Mouse (Mus musculus): ENCODE results near the gene Plcb4. TPM values are rescaled to one million over a fixed set of nuclear protein-coding genes. Genes with fewer than 3 reads are reported as not detected.

The Plcb4 gene
- polyA plus RNA-seq, 1 experiment from 2014 or later = 24.1 TPM

- H3K4me3 ChIP-seq (ENCODE audit: low read depth, low read length) = no peak overlapping the region
- 89% methylated on average over 2 of the region's 2 CpGs for WGBS
- H3K36me3 ChIP-seq (ENCODE audit: control insufficient read depth, insufficient read depth, low read length) = no peaks in the 10 kb centered on the region
- DNase-seq (ENCODE audit: low spot score) (no peak), ATAC-seq (replicated peaks; ENCODE audit: low FRiP score) (no peak)
- no peaks in the 10 kb centered on the region for H3K4me1 ChIP-seq (replicated peaks; ENCODE audit: control insufficient read depth, insufficient read depth, low read length)
- H3K27me3 ChIP-seq (ENCODE audit: control insufficient read depth, insufficient read depth, low read length) = no peaks in the 10 kb centered on the region
- no peak overlapping the region for H3K9ac ChIP-seq (ENCODE audit: low read length)
- no peak overlapping the region for H3K4me2 ChIP-seq (ENCODE audit: low read depth, low read length, severe bottlenecking)
- H3K9me3 ChIP-seq (ENCODE audit: control insufficient read depth, low read length) = no peaks in the 10 kb centered on the region
- H3K27ac ChIP-seq (ENCODE audit: low read depth, low read length) = no peak overlapping the region
Measured at GRCm38 (mm10) chr2:135825645-135826044, 166.8 kb downstream of the Plcb4 start.

- no peak for ATAC-seq (replicated peaks; ENCODE audit: low FRiP score)
- no peak overlapping the region for H3K27ac ChIP-seq (ENCODE audit: low read depth, low read length)
- H3K9me3 ChIP-seq (ENCODE audit: control insufficient read depth, low read length) = no peaks in the 10 kb centered on the region
- no peak overlapping the region for H3K4me2 ChIP-seq (ENCODE audit: low read depth, low read length, severe bottlenecking)
- 89% methylated on average over 3 of the region's 3 CpGs for WGBS
- no peak overlapping the region for H3K4me3 ChIP-seq (ENCODE audit: low read depth, low read length)
- no peaks in the 10 kb centered on the region for H3K27me3 ChIP-seq (ENCODE audit: control insufficient read depth, insufficient read depth, low read length)
- no peaks in the 10 kb centered on the region for H3K36me3 ChIP-seq (ENCODE audit: control insufficient read depth, insufficient read depth, low read length)
- no peak overlapping the region for H3K9ac ChIP-seq (ENCODE audit: low read length)
- H3K4me1 ChIP-seq (replicated peaks; ENCODE audit: control insufficient read depth, insufficient read depth, low read length) = no peaks in the 10 kb centered on the region
- no peak for DNase-seq (ENCODE audit: low spot score)
Measured at GRCm38 (mm10) chr2:135826616-135827360, 168.0 kb downstream of the Plcb4 start.

- Histone ChIP-seq H3K9ac (ENCODE audit: low read length) (no peak overlapping the region), H3K4me1 (replicated peaks; ENCODE audit: control insufficient read depth, insufficient read depth, low read length) (no peaks in the 10 kb centered on the region), H3K4me2 (ENCODE audit: low read depth, low read length, severe bottlenecking) (no peak overlapping the region), H3K27me3 (ENCODE audit: control insufficient read depth, insufficient read depth, low read length) (no peaks in the 10 kb centered on the region), H3K27ac (ENCODE audit: low read depth, low read length) (no peak overlapping the region), H3K36me3 (ENCODE audit: control insufficient read depth, insufficient read depth, low read length) (no peaks in the 10 kb centered on the region), H3K9me3 (ENCODE audit: control insufficient read depth, low read length) (no peaks in the 10 kb centered on the region), H3K4me3 (ENCODE audit: low read depth, low read length) (no peak overlapping the region)
- WGBS = 79% methylated on average over 2 of the region's 2 CpGs
- DNase-seq (ENCODE audit: low spot score) (no peak), ATAC-seq (replicated peaks; ENCODE audit: low FRiP score) (no peak)
Measured at GRCm38 (mm10) chr2:135828446-135828845, 169.6 kb downstream of the Plcb4 start.

- Histone ChIP-seq H3K36me3 (ENCODE audit: control insufficient read depth, insufficient read depth, low read length) (no peaks in the 10 kb centered on the region), H3K4me2 (ENCODE audit: low read depth, low read length, severe bottlenecking) (no peak overlapping the region), H3K9ac (ENCODE audit: low read length) (no peak overlapping the region), H3K27me3 (ENCODE audit: control insufficient read depth, insufficient read depth, low read length) (no peaks in the 10 kb centered on the region), H3K4me3 (ENCODE audit: low read depth, low read length) (no peak overlapping the region), H3K9me3 (ENCODE audit: control insufficient read depth, low read length) (no peaks in the 10 kb centered on the region), H3K27ac (ENCODE audit: low read depth, low read length) (no peak overlapping the region), H3K4me1 (replicated peaks; ENCODE audit: control insufficient read depth, insufficient read depth, low read length) (no peaks in the 10 kb centered on the region)
- 97% methylated on average over 3 of the region's 3 CpGs for WGBS
- ATAC-seq (replicated peaks; ENCODE audit: low FRiP score) (no peak), DNase-seq (ENCODE audit: low spot score) (no peak)
Measured at GRCm38 (mm10) chr2:135833743-135834142, 174.9 kb downstream of the Plcb4 start.

- H3K9me3 ChIP-seq (ENCODE audit: control insufficient read depth, low read length) = no peaks in the 10 kb centered on the region
- H3K4me1 ChIP-seq (replicated peaks; ENCODE audit: control insufficient read depth, insufficient read depth, low read length) = no peaks in the 10 kb centered on the region
- no peak for ATAC-seq (replicated peaks; ENCODE audit: low FRiP score)
- no peaks in the 10 kb centered on the region for H3K36me3 ChIP-seq (ENCODE audit: control insufficient read depth, insufficient read depth, low read length)
- DNase-seq (ENCODE audit: low spot score) = no peak
- H3K27ac ChIP-seq (ENCODE audit: low read depth, low read length) = no peak overlapping the region
- H3K4me2 ChIP-seq (ENCODE audit: low read depth, low read length, severe bottlenecking) = no peak overlapping the region
- no peak overlapping the region for H3K4me3 ChIP-seq (ENCODE audit: low read depth, low read length)
- H3K27me3 ChIP-seq (ENCODE audit: control insufficient read depth, insufficient read depth, low read length) = no peaks in the 10 kb centered on the region
- H3K9ac ChIP-seq (ENCODE audit: low read length) = no peak overlapping the region
- WGBS = 91% methylated on average over 2 of the region's 2 CpGs
Measured at GRCm38 (mm10) chr2:135834435-135834834, 175.6 kb downstream of the Plcb4 start.

GRCm38 (mm10) chr2:135835911-135836310 is 177.1 kb downstream of the Plcb4 start:
- Histone ChIP-seq H3K9me3 (ENCODE audit: control insufficient read depth, low read length) (no peaks in the 10 kb centered on the region), H3K4me2 (ENCODE audit: low read depth, low read length, severe bottlenecking) (no peak overlapping the region), H3K27ac (ENCODE audit: low read depth, low read length) (no peak overlapping the region), H3K27me3 (ENCODE audit: control insufficient read depth, insufficient read depth, low read length) (no peaks in the 10 kb centered on the region), H3K9ac (ENCODE audit: low read length) (no peak overlapping the region), H3K36me3 (ENCODE audit: control insufficient read depth, insufficient read depth, low read length) (no peaks in the 10 kb centered on the region), H3K4me3 (ENCODE audit: low read depth, low read length) (no peak overlapping the region), H3K4me1 (replicated peaks; ENCODE audit: control insufficient read depth, insufficient read depth, low read length) (no peaks in the 10 kb centered on the region)
- WGBS = 89% methylated on average over 5 of the region's 5 CpGs
- DNase-seq (ENCODE audit: low spot score) (no peak), ATAC-seq (replicated peaks; ENCODE audit: low FRiP score) (no peak)

GRCm38 (mm10) chr2:135836426-135836825 is 177.6 kb downstream of the Plcb4 start:
- Histone ChIP-seq H3K4me2 (ENCODE audit: low read depth, low read length, severe bottlenecking) (no peak overlapping the region), H3K4me1 (replicated peaks; ENCODE audit: control insufficient read depth, insufficient read depth, low read length) (no peaks in the 10 kb centered on the region), H3K27me3 (ENCODE audit: control insufficient read depth, insufficient read depth, low read length) (no peaks in the 10 kb centered on the region), H3K9ac (ENCODE audit: low read length) (no peak overlapping the region), H3K36me3 (ENCODE audit: control insufficient read depth, insufficient read depth, low read length) (no peaks in the 10 kb centered on the region), H3K9me3 (ENCODE audit: control insufficient read depth, low read length) (no peaks in the 10 kb centered on the region), H3K27ac (ENCODE audit: low read depth, low read length) (no peak overlapping the region), H3K4me3 (ENCODE audit: low read depth, low read length) (no peak overlapping the region)
- 89% methylated on average over 3 of the region's 3 CpGs for WGBS
- ATAC-seq (replicated peaks; ENCODE audit: low FRiP score) = no peak
- DNase-seq (ENCODE audit: low spot score) = no peak

- H3K27ac ChIP-seq (ENCODE audit: low read depth, low read length) = no peak overlapping the region
- no peaks in the 10 kb centered on the region for H3K36me3 ChIP-seq (ENCODE audit: control insufficient read depth, insufficient read depth, low read length)
- H3K4me2 ChIP-seq (ENCODE audit: low read depth, low read length, severe bottlenecking) = no peak overlapping the region
- H3K9me3 ChIP-seq (ENCODE audit: control insufficient read depth, low read length) = no peaks in the 10 kb centered on the region
- no peak for DNase-seq (ENCODE audit: low spot score)
- whole genome bisulfite sequencing = 74% methylated on average over 1 of the region's 1 CpGs
- no peaks in the 10 kb centered on the region for H3K27me3 ChIP-seq (ENCODE audit: control insufficient read depth, insufficient read depth, low read length)
- H3K4me1 ChIP-seq (replicated peaks; ENCODE audit: control insufficient read depth, insufficient read depth, low read length) = no peaks in the 10 kb centered on the region
- H3K4me3 ChIP-seq (ENCODE audit: low read depth, low read length) = no peak overlapping the region
- no peak overlapping the region for H3K9ac ChIP-seq (ENCODE audit: low read length)
- no peak for ATAC-seq (replicated peaks; ENCODE audit: low FRiP score)
Measured at GRCm38 (mm10) chr2:135837730-135838129, 178.9 kb downstream of the Plcb4 start.

GRCm38 (mm10) chr2:135838135-135838534 is 179.3 kb downstream of the Plcb4 start:
- Histone ChIP-seq H3K4me2 (ENCODE audit: low read depth, low read length, severe bottlenecking) (no peak overlapping the region), H3K4me3 (ENCODE audit: low read depth, low read length) (no peak overlapping the region), H3K9me3 (ENCODE audit: control insufficient read depth, low read length) (no peaks in the 10 kb centered on the region), H3K4me1 (replicated peaks; ENCODE audit: control insufficient read depth, insufficient read depth, low read length) (no peaks in the 10 kb centered on the region), H3K27ac (ENCODE audit: low read depth, low read length) (no peak overlapping the region), H3K36me3 (ENCODE audit: control insufficient read depth, insufficient read depth, low read length) (no peaks in the 10 kb centered on the region), H3K27me3 (ENCODE audit: control insufficient read depth, insufficient read depth, low read length) (no peaks in the 10 kb centered on the region), H3K9ac (ENCODE audit: low read length) (no peak overlapping the region)
- DNase-seq (ENCODE audit: low spot score) (no peak), ATAC-seq (replicated peaks; ENCODE audit: low FRiP score) (no peak)

Measured in forebrain, embryonic 11.5 days (tissue).